Mouse (Mus musculus): ENCODE data around the gene F2r.

Gene F2r

GRCm38 (mm10) chr13:95618309-95618712 is at the start of gene F2r:
Gene F2r (minus strand): TSS chr13:95618487.
- in situ Hi-C loops (cut with MboI), result no loop called here

- in situ Hi-C loops (cut with MboI), result no loop called here
Measured at GRCm38 (mm10) chr13:95667260-95667659, 49.0 kb upstream of the F2r start.

GRCm38 (mm10) chr13:95665644-95666356 is 47.5 kb upstream of the F2r start:
- in situ Hi-C loops (cut with MboI), result no loop called here

GRCm38 (mm10) chr13:95663834-95664233 is 45.5 kb upstream of the F2r start:
- in situ Hi-C loops (cut with MboI), result no loop called here

- in situ Hi-C loops (cut with MboI), result no loop called here
Measured at GRCm38 (mm10) chr13:95659432-95659831, 41.1 kb upstream of the F2r start.

GRCm38 (mm10) chr13:95657171-95657570 is 38.9 kb upstream of the F2r start:
- in situ Hi-C loops (cut with MboI), result no loop called here

- in situ Hi-C loops (cut with MboI), result no loop called here
Measured at GRCm38 (mm10) chr13:95655284-95655683, 37.0 kb upstream of the F2r start.

- in situ Hi-C loops (cut with MboI), result no loop called here
Measured at GRCm38 (mm10) chr13:95653696-95654095, 35.4 kb upstream of the F2r start.

- in situ Hi-C loops (cut with MboI), result no loop called here
Measured at GRCm38 (mm10) chr13:95651870-95652668, 33.8 kb upstream of the F2r start.

- in situ Hi-C loops (cut with MboI), result no loop called here
Measured at GRCm38 (mm10) chr13:95649941-95650340, 31.7 kb upstream of the F2r start.

GRCm38 (mm10) chr13:95647248-95647647 is 29.0 kb upstream of the F2r start:
- in situ Hi-C loops (cut with MboI), result no loop called here

GRCm38 (mm10) chr13:95646687-95647111 is 28.4 kb upstream of the F2r start:
- in situ Hi-C loops (cut with MboI), result no loop called here

- in situ Hi-C loops (cut with MboI), result no loop called here
Measured at GRCm38 (mm10) chr13:95643740-95644139, 25.5 kb upstream of the F2r start.

GRCm38 (mm10) chr13:95641061-95641986 is 23.0 kb upstream of the F2r start:
- in situ Hi-C loops (cut with MboI), result no loop called here

- in situ Hi-C loops (cut with MboI), result no loop called here
Measured at GRCm38 (mm10) chr13:95640408-95640807, 22.1 kb upstream of the F2r start.

- in situ Hi-C loops (cut with MboI), result no loop called here
Measured at GRCm38 (mm10) chr13:95639336-95640116, 21.2 kb upstream of the F2r start.

- in situ Hi-C loops (cut with MboI), result no loop called here
Measured at GRCm38 (mm10) chr13:95638894-95639293, 20.6 kb upstream of the F2r start.

GRCm38 (mm10) chr13:95637737-95638136 is 19.4 kb upstream of the F2r start:
- in situ Hi-C loops (cut with MboI), result no loop called here

- in situ Hi-C loops (cut with MboI), result no loop called here
Measured at GRCm38 (mm10) chr13:95635301-95635700, 17.0 kb upstream of the F2r start.

GRCm38 (mm10) chr13:95634451-95634850 is 16.2 kb upstream of the F2r start:
- in situ Hi-C loops (cut with MboI), result no loop called here

- in situ Hi-C loops (cut with MboI), result no loop called here
Measured at GRCm38 (mm10) chr13:95633384-95633783, 15.1 kb upstream of the F2r start.

Measured in mature B cell (primary cell).